Mouse (Mus musculus): ENCODE measurements around the gene Slc19a2.

Gene Slc19a2

DNA sequence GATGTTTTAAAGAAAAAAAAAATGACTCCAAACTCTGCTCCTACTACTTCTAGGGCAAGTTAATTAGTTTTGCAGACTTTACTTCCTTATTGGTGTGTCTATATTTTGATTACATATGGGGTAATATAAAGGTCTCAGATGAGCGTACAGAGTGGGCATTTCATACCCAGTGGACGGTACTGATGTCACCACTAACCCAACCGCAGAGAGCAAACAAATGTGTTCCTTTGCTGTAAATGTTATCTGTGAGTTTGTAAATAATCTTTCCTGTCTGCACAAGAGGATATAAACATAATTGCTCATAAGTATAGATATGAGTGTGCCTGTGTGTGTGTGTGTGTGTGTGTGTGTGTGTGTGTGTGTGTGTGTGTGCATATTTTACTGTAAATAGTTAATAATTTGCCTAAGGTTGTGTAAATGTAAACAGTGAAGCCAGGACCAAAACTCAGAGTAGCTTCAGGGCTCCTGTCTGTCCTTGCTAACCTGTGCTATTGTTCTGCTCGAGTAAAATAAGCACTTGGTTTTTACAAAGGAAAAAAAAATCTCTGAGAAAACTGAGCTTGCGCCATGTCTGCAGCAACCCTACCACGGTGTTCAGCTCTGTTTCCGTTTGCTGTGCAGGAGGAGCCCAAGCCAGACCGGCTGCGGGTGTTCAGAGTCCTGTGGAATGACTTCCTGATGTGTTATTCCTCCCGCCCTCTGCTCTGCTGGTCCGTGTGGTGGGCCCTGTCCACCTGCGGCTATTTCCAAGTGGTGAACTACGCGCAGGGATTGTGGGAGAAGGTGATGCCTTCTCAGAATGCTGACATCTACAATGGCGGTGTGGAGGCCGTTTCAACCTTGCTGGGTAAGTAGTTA lies 11.6 kb downstream of the Slc19a2 start:
- Histone ChIP-seq H3K9me3 (ENCODE audit: low read length) (no peaks in the 10 kb centered on the region), H3K4me1 (replicated peaks; ENCODE audit: low read depth, low read length) (no peaks in the 10 kb centered on the region; the same call in 1 of the 2 replicates), H3K36me3 (ENCODE audit: insufficient read depth, low read length) (peaks cover 93% of the 10 kb centered on the region), H3K4me3 (replicated peaks; ENCODE audit: low read length) (peak overlapping the region; percentile 43; the same call in 1 of the 2 replicates), H3K27me3 (ENCODE audit: insufficient read depth, low read length) (no peaks in the 10 kb centered on the region)
- TF ChIP-seq POU5F1 (IDR thresholded peaks at IDR 0.05; ENCODE audit: borderline replicate concordance, low read length): no peak
- no peak for TF ChIP-seq CTCF (conservative IDR thresholded peaks at IDR 0.05; ENCODE audit: low read length)
- TF ChIP-seq NANOG (IDR thresholded peaks at IDR 0.05; ENCODE audit: borderline replicate concordance, low read length): no peak

GRCm38 (mm10) chr1:164261553-164261952 lies 12.7 kb downstream of the Slc19a2 start:
- H3K27me3 ChIP-seq (ENCODE audit: insufficient read depth, low read length): no peaks in the 10 kb centered on the region
- H3K9me3 ChIP-seq (ENCODE audit: low read length): peaks cover 8% of the 10 kb centered on the region
- no peak overlapping the region for H3K4me3 ChIP-seq (replicated peaks; ENCODE audit: low read length)
- TF ChIP-seq NANOG (IDR thresholded peaks at IDR 0.05; ENCODE audit: borderline replicate concordance, low read length): no peak
- TF ChIP-seq CTCF (conservative IDR thresholded peaks at IDR 0.05; ENCODE audit: low read length): no peak
- TF ChIP-seq POU5F1 (IDR thresholded peaks at IDR 0.05; ENCODE audit: borderline replicate concordance, low read length): no peak
- H3K4me1 ChIP-seq (replicated peaks; ENCODE audit: low read depth, low read length): no peaks in the 10 kb centered on the region; the same call in 1 of the 2 replicates
- peaks cover 94% of the 10 kb centered on the region for H3K36me3 ChIP-seq (ENCODE audit: insufficient read depth, low read length)

- peaks cover 9% of the 10 kb centered on the region for H3K36me3 ChIP-seq (ENCODE audit: insufficient read depth, low read length)
- TF ChIP-seq NANOG (IDR thresholded peaks at IDR 0.05; ENCODE audit: borderline replicate concordance, low read length): no peak
- H3K4me3 ChIP-seq (replicated peaks; ENCODE audit: low read length): no peak overlapping the region
- no peaks in the 10 kb centered on the region for H3K27me3 ChIP-seq (ENCODE audit: insufficient read depth, low read length)
- H3K9me3 ChIP-seq (ENCODE audit: low read length): peaks cover 8% of the 10 kb centered on the region
- H3K4me1 ChIP-seq (replicated peaks; ENCODE audit: low read depth, low read length): peaks cover 10% of the 10 kb centered on the region; the same call in 1 of the 2 replicates
Measured at GRCm38 (mm10) chr1:164270941-164271340, 22.1 kb downstream of the Slc19a2 start.

DNA sequence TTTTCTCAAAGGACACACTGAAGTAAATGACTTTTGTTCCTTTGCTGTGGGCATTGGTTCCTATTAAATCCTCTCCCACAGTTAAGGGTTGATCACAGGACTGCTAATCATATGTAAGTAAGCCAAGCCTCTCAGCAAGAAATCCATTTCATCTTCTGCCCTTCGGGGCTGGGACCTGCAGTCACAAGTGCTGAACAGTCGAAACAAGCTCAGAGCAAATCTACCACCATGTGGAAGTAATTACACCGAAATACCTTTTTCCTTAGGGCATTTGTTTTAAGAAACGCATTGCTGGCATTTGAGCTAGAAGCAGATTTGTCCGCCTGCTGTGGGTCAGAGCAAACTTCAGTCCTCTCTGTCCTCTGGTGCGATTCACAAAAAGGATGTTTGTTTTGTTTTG lies 24.8 kb downstream of the Slc19a2 start:
- H3K36me3 ChIP-seq (ENCODE audit: insufficient read depth, low read length): no peaks in the 10 kb centered on the region
- TF ChIP-seq POU5F1 (IDR thresholded peaks at IDR 0.05; ENCODE audit: borderline replicate concordance, low read length) (no peak), NANOG (IDR thresholded peaks at IDR 0.05; ENCODE audit: borderline replicate concordance, low read length) (no peak), CTCF (conservative IDR thresholded peaks at IDR 0.05; ENCODE audit: low read length) (no peak)
- H3K4me1 ChIP-seq (replicated peaks; ENCODE audit: low read depth, low read length): peaks cover 11% of the 10 kb centered on the region; the same call in 1 of the 2 replicates
- no peak overlapping the region for H3K4me3 ChIP-seq (replicated peaks; ENCODE audit: low read length)
- no peaks in the 10 kb centered on the region for H3K27me3 ChIP-seq (ENCODE audit: insufficient read depth, low read length)
- H3K9me3 ChIP-seq (ENCODE audit: low read length): no peaks in the 10 kb centered on the region

- Histone ChIP-seq H3K9me3 (ENCODE audit: low read length) (no peaks in the 10 kb centered on the region), H3K36me3 (ENCODE audit: insufficient read depth, low read length) (no peaks in the 10 kb centered on the region), H3K27me3 (ENCODE audit: insufficient read depth, low read length) (no peaks in the 10 kb centered on the region), H3K4me3 (replicated peaks; ENCODE audit: low read length) (peak within 1 kb of the TSS; percentile 85), H3K4me1 (replicated peaks; ENCODE audit: low read depth, low read length) (peaks cover 11% of the 10 kb centered on the region; the same call in 1 of the 2 replicates)
- no peak for TF ChIP-seq POU5F1 (IDR thresholded peaks at IDR 0.05; ENCODE audit: borderline replicate concordance, low read length)
- TF ChIP-seq CTCF (conservative IDR thresholded peaks at IDR 0.05; ENCODE audit: low read length): no peak
- TF ChIP-seq NANOG (IDR thresholded peaks at IDR 0.05; ENCODE audit: borderline replicate concordance, low read length): no peak
Measured at GRCm38 (mm10) chr1:164275455-164275954, 26.7 kb downstream of the Slc19a2 start, which contains the start of gene Ccdc181. TSS of gene Ccdc181 (plus strand) at chr1:164275585.

- Histone ChIP-seq H3K4me1 (replicated peaks; ENCODE audit: low read depth, low read length) (peaks cover 3% of the 10 kb centered on the region; the same call in 1 of the 2 replicates), H3K36me3 (ENCODE audit: insufficient read depth, low read length) (no peaks in the 10 kb centered on the region), H3K27me3 (ENCODE audit: insufficient read depth, low read length) (no peaks in the 10 kb centered on the region), H3K9me3 (ENCODE audit: low read length) (no peaks in the 10 kb centered on the region), H3K4me3 (replicated peaks; ENCODE audit: low read length) (no peak overlapping the region)
- no peak for TF ChIP-seq NANOG (IDR thresholded peaks at IDR 0.05; ENCODE audit: borderline replicate concordance, low read length)
- TF ChIP-seq CTCF (conservative IDR thresholded peaks at IDR 0.05; ENCODE audit: low read length): no peak
- no peak for TF ChIP-seq POU5F1 (IDR thresholded peaks at IDR 0.05; ENCODE audit: borderline replicate concordance, low read length)
Measured at GRCm38 (mm10) chr1:164276552-164276951, 27.7 kb downstream of the Slc19a2 start.

GRCm38 (mm10) chr1:164279332-164279731 lies 30.5 kb downstream of the Slc19a2 start:
- Histone ChIP-seq H3K9me3 (ENCODE audit: low read length) (no peaks in the 10 kb centered on the region), H3K4me3 (replicated peaks; ENCODE audit: low read length) (no peak overlapping the region), H3K27me3 (ENCODE audit: insufficient read depth, low read length) (no peaks in the 10 kb centered on the region), H3K36me3 (ENCODE audit: insufficient read depth, low read length) (no peaks in the 10 kb centered on the region), H3K4me1 (replicated peaks; ENCODE audit: low read depth, low read length) (peaks cover 5% of the 10 kb centered on the region; the same call in 1 of the 2 replicates)
- no peak for TF ChIP-seq CTCF (conservative IDR thresholded peaks at IDR 0.05; ENCODE audit: low read length)

GRCm38 (mm10) chr1:164284007-164284406 lies 35.2 kb downstream of the Slc19a2 start:
- Histone ChIP-seq H3K4me3 (replicated peaks; ENCODE audit: low read length) (no peak overlapping the region), H3K9me3 (ENCODE audit: low read length) (no peaks in the 10 kb centered on the region)

More at GRCm38 (mm10) chr1:164284007-164284406, 35.2 kb downstream of the Slc19a2 start:
- Histone ChIP-seq H3K4me1 (replicated peaks; ENCODE audit: low read depth, low read length) (peaks cover 4% of the 10 kb centered on the region), H3K27me3 (ENCODE audit: insufficient read depth, low read length) (no peaks in the 10 kb centered on the region), H3K36me3 (ENCODE audit: insufficient read depth, low read length) (no peaks in the 10 kb centered on the region)
- TF ChIP-seq POU5F1 (IDR thresholded peaks at IDR 0.05; ENCODE audit: borderline replicate concordance, low read length): no peak
- TF ChIP-seq CTCF (conservative IDR thresholded peaks at IDR 0.05; ENCODE audit: low read length): no peak
- TF ChIP-seq NANOG (IDR thresholded peaks at IDR 0.05; ENCODE audit: borderline replicate concordance, low read length): no peak

Data from E14TG2a.4 (cell line).